Mouse (Mus musculus) lung, embryonic 14.5 days (tissue): ENCODE measurements around the gene Neu4. TPM values are rescaled to one million over a fixed set of nuclear protein-coding genes. Genes with fewer than 3 reads are reported as not detected.
"Not testable (repeated sequence)": the region's sequence is repeated elsewhere in the genome, so short reads cannot be mapped to it uniquely, and the experiment has no call there.

Experiments
- ATAC-seq: fragments of 200-750 bp; cut with Nextera tagmentation; 2 replicates; pipeline ENCODE4 v1.8.0; 2017; ENCODE audit warnings: mild to moderate bottlenecking, moderate TSS enrichment, moderate library complexity; ENCODE audit not compliant: insufficient read depth
- DNase-seq: peaks from one replicate; pipeline ENCODE4 v3.0.0-alpha.2; 2015
- H3K27ac ChIP-seq: fragments of 300-500 bp; sonication (generic); 2 replicates; pipeline ENCODE4 v1.5.1; 2014; ENCODE audit warnings: low read depth, mild to moderate bottlenecking, moderate library complexity
- H3K27me3 ChIP-seq: fragments of 300-500 bp; sonication (generic); 2 replicates; pipeline ENCODE4 v1.6.1; 2014; ENCODE audit warnings: low read length, control low read depth; ENCODE audit not compliant: insufficient read depth
- H3K36me3 ChIP-seq: fragments of 300-500 bp; sonication (generic); 2 replicates; pipeline ENCODE4 v1.6.1; 2014; ENCODE audit warnings: control low read depth; ENCODE audit not compliant: insufficient read depth
- H3K4me1 ChIP-seq: fragments of 300-500 bp; sonication (generic); 2 replicates; pipeline ENCODE4 v1.6.1; 2014; ENCODE audit warnings: antibody characterized with exemption, control low read depth; ENCODE audit not compliant: insufficient read depth
- H3K4me2 ChIP-seq: fragments of 300-500 bp; sonication (generic); 2 replicates; pipeline ENCODE4 v1.6.1; 2014; ENCODE audit warnings: mild to moderate bottlenecking
- H3K4me3 ChIP-seq: fragments of 300-500 bp; sonication (generic); 2 replicates; pipeline ENCODE4 v1.5.1; 2014; ENCODE audit warnings: low read depth, low read length
- H3K9ac ChIP-seq: fragments of 300-500 bp; sonication (generic); 2 replicates; pipeline ENCODE4 v1.6.1; 2014
- H3K9me3 ChIP-seq: fragments of 300-500 bp; sonication (generic); 2 replicates; pipeline ENCODE4 v1.6.1; 2016; ENCODE audit warnings: low read depth, low read length, control low read depth
- CTCF ChIP-seq: IDR thresholded peaks from 2 replicates; pipeline ENCODE4 v1.5.1; 2016; ENCODE audit warnings: antibody characterized with exemption, low read depth
- WGBS: fragments of 180-500 bp; shearing (Covaris S2); extraction: QIAGEN DNeasy Blood & Tissue Kit; methylation state at CpG from one replicate; pipeline ENCODE4 v1.1.7; 2014; 5-methylcytosine and 5-hydroxymethylcytosine counted together
- polyA plus RNA-seq: library from polyadenylated mRNA; unstranded; fragments of >200 nt; fragmentation: Nextera tagmentation; extraction: Ambion mirVana; gene quantifications from 2 replicates; pipeline ENCODE4 v1.2.1, GENCODE M21; 2014

The Neu4 gene
- polyA plus RNA-seq, 1 experiment from 2014 or later, result not detected

- no peak for ATAC-seq
- WGBS, result 78% methylated on average over 2 of the region's 2 CpGs
These were observed 19.2 kb upstream of the Neu4 start for GRCm38 (mm10) chr1:94001023-94001422.

GRCm38 (mm10) chr1:94005954-94006506 lies 14.2 kb upstream of the Neu4 start:
- not testable (repeated sequence) for ATAC-seq, H3K9me3 ChIP-seq, H3K4me1 ChIP-seq

More at GRCm38 (mm10) chr1:94001023-94001422, 19.2 kb upstream of the Neu4 start:
- H3K27me3 ChIP-seq, result no peaks in the 10 kb centered on the region
- H3K4me1 ChIP-seq, result no peaks in the 10 kb centered on the region
- no peak overlapping the region for H3K27ac ChIP-seq
- H3K4me2 ChIP-seq, result no peak overlapping the region
- DNase-seq, result no peak
- H3K9ac ChIP-seq, result no peak overlapping the region
- no peaks in the 10 kb centered on the region for H3K9me3 ChIP-seq
- no peak for TF ChIP-seq CTCF
- no peaks in the 10 kb centered on the region for H3K36me3 ChIP-seq
- H3K4me3 ChIP-seq, result no peak overlapping the region

GRCm38 (mm10) chr1:94008826-94009225 lies 11.4 kb upstream of the Neu4 start:
- H3K4me2 ChIP-seq, ATAC-seq, H3K27me3 ChIP-seq, H3K9me3 ChIP-seq, H3K27ac ChIP-seq, DNase-seq, H3K9ac ChIP-seq, H3K36me3 ChIP-seq, H3K4me1 ChIP-seq, H3K4me3 ChIP-seq: not testable (repeated sequence)
- 87% methylated on average over 15 of the region's 19 CpGs for WGBS

More at GRCm38 (mm10) chr1:94005954-94006506, 14.2 kb upstream of the Neu4 start:
- not testable (repeated sequence) for H3K4me3 ChIP-seq, H3K36me3 ChIP-seq, H3K27me3 ChIP-seq, H3K27ac ChIP-seq, DNase-seq, H3K9ac ChIP-seq, H3K4me2 ChIP-seq
- 64% methylated on average over 2 of the region's 2 CpGs for WGBS

- 57% methylated on average over 3 of the region's 3 CpGs for WGBS
- no peaks in the 10 kb centered on the region for H3K9me3 ChIP-seq
- ATAC-seq (no peak), DNase-seq (peak; percentile 2)
- no peaks in the 10 kb centered on the region for H3K27me3 ChIP-seq
- no peaks in the 10 kb centered on the region for H3K36me3 ChIP-seq
- no peak overlapping the region for H3K27ac ChIP-seq
- no peak overlapping the region for H3K4me2 ChIP-seq
- no peaks in the 10 kb centered on the region for H3K4me1 ChIP-seq
- TF ChIP-seq CTCF, result peak; percentile 16; the same call in 1 of the 2 replicates
- no peak overlapping the region for H3K9ac ChIP-seq
- H3K4me3 ChIP-seq, result no peak overlapping the region
These were observed 8.6 kb upstream of the Neu4 start for GRCm38 (mm10) chr1:94011643-94012042.

- TF ChIP-seq CTCF, result no peak
- ATAC-seq, result no peak
- Histone ChIP-seq H3K27ac (no peak overlapping the region), H3K9me3 (no peaks in the 10 kb centered on the region), H3K4me3 (no peak overlapping the region), H3K27me3 (no peaks in the 10 kb centered on the region), H3K4me1 (no peaks in the 10 kb centered on the region), H3K9ac (no peak overlapping the region), H3K36me3 (no peaks in the 10 kb centered on the region), H3K4me2 (no peak overlapping the region)
- 76% methylated on average over 12 of the region's 12 CpGs for WGBS
- DNase-seq, result no peak
These were observed 7.4 kb downstream of the Neu4 start for GRCm38 (mm10) chr1:94027506-94028108.

GRCm38 (mm10) chr1:94028741-94029140 lies 8.5 kb downstream of the Neu4 start:
- Histone ChIP-seq H3K4me3 (no peak overlapping the region), H3K9me3 (no peaks in the 10 kb centered on the region), H3K4me2 (no peak overlapping the region), H3K4me1 (no peaks in the 10 kb centered on the region), H3K9ac (no peak overlapping the region), H3K27me3 (no peaks in the 10 kb centered on the region), H3K27ac (no peak overlapping the region), H3K36me3 (no peaks in the 10 kb centered on the region)
- 82% methylated on average over 2 of the region's 2 CpGs for WGBS
- no peak for TF ChIP-seq CTCF
- DNase-seq (no peak), ATAC-seq (no peak)

- Histone ChIP-seq H3K9me3 (no peaks in the 10 kb centered on the region), H3K27ac (no peak overlapping the region), H3K4me1 (no peaks in the 10 kb centered on the region), H3K27me3 (no peaks in the 10 kb centered on the region), H3K4me3 (no peak overlapping the region), H3K4me2 (no peak overlapping the region), H3K9ac (no peak overlapping the region), H3K36me3 (no peaks in the 10 kb centered on the region)
- WGBS, result 69% methylated on average over 2 of the region's 2 CpGs
- TF ChIP-seq CTCF, result no peak
- ATAC-seq (no peak), DNase-seq (no peak)
These were observed 12.9 kb downstream of the Neu4 start for GRCm38 (mm10) chr1:94033075-94033602.
